Mouse (Mus musculus): ENCODE data around the gene Itga4. TPM values are rescaled to one million over a fixed set of nuclear protein-coding genes. Genes with fewer than 3 reads are reported as not detected.
A peak's percentile ranks its signal among the peaks of the same experiment; 100 is the strongest.

Itga4 gene
- polyA plus RNA-seq, 1 experiment from 2014 or later: 2.3 TPM

- H3K4me1 ChIP-seq (ENCODE audit: control insufficient read depth, insufficient read depth, low read length): no peaks in the 10 kb centered on the region
- 93% methylated on average over 9 of the region's 9 CpGs for WGBS
- no peaks in the 10 kb centered on the region for H3K27me3 ChIP-seq (ENCODE audit: control insufficient read depth, insufficient read depth, low read length)
- ATAC-seq (ENCODE audit: low read depth): no peak
- no peak overlapping the region for H3K9ac ChIP-seq (replicated peaks; ENCODE audit: low read depth, low read length)
- H3K36me3 ChIP-seq (ENCODE audit: control insufficient read depth, insufficient read depth, low read length): no peaks in the 10 kb centered on the region
- H3K27ac ChIP-seq (ENCODE audit: low read depth, low read length): no peak overlapping the region
- no peak overlapping the region for H3K4me2 ChIP-seq (ENCODE audit: low read depth, low read length)
- no peaks in the 10 kb centered on the region for H3K9me3 ChIP-seq (ENCODE audit: control insufficient read depth, low read length)
- H3K4me3 ChIP-seq (ENCODE audit: low read depth, low read length): no peak overlapping the region
Measured at GRCm38 (mm10) chr2:79316182-79316880, 61.1 kb downstream of the Itga4 start.

GRCm38 (mm10) chr2:79328079-79328478 is 72.9 kb downstream of the Itga4 start:
- no peaks in the 10 kb centered on the region for H3K36me3 ChIP-seq (ENCODE audit: control insufficient read depth, insufficient read depth, low read length)
- H3K9ac ChIP-seq (replicated peaks; ENCODE audit: low read depth, low read length): no peak overlapping the region
- no peak overlapping the region for H3K27ac ChIP-seq (ENCODE audit: low read depth, low read length)
- no peaks in the 10 kb centered on the region for H3K27me3 ChIP-seq (ENCODE audit: control insufficient read depth, insufficient read depth, low read length)
- 70% methylated on average over 2 of the region's 2 CpGs for WGBS
- no peaks in the 10 kb centered on the region for H3K9me3 ChIP-seq (ENCODE audit: control insufficient read depth, low read length)
- no peak overlapping the region for H3K4me3 ChIP-seq (ENCODE audit: low read depth, low read length)
- H3K4me2 ChIP-seq (ENCODE audit: low read depth, low read length): no peak overlapping the region
- ATAC-seq (ENCODE audit: low read depth): no peak
- no peaks in the 10 kb centered on the region for H3K4me1 ChIP-seq (ENCODE audit: control insufficient read depth, insufficient read depth, low read length)

- Histone ChIP-seq H3K4me3 (ENCODE audit: low read depth, low read length) (no peak overlapping the region), H3K4me2 (ENCODE audit: low read depth, low read length) (no peak overlapping the region), H3K9me3 (ENCODE audit: control insufficient read depth, low read length) (no peaks in the 10 kb centered on the region), H3K36me3 (ENCODE audit: control insufficient read depth, insufficient read depth, low read length) (no peaks in the 10 kb centered on the region), H3K27me3 (ENCODE audit: control insufficient read depth, insufficient read depth, low read length) (no peaks in the 10 kb centered on the region), H3K4me1 (ENCODE audit: control insufficient read depth, insufficient read depth, low read length) (no peaks in the 10 kb centered on the region), H3K27ac (ENCODE audit: low read depth, low read length) (no peak overlapping the region), H3K9ac (replicated peaks; ENCODE audit: low read depth, low read length) (no peak overlapping the region)
- no peak for ATAC-seq (ENCODE audit: low read depth)
Measured at GRCm38 (mm10) chr2:79334661-79335060, 79.4 kb downstream of the Itga4 start.

DNA sequence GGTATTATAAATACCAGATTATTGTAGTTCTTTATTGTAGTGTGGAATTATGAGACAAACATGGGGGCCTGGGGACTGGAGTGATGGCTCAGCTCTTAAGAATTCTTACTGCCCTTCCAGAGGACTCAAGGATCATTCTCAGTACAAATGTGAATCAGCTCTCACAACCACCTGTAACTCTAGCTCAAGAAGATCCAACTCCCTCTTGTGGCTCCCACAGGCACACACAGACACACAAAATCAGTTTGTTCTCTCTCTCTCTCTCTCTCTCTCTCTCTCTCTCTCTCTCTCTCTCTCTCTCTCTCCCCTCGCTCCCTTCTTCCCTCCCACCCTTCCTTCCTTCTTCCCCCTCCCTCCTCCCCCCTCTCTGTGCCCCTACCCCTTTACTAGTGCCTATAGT is 80.9 kb downstream of the Itga4 start:
- no peak for ATAC-seq (ENCODE audit: low read depth)

GRCm38 (mm10) chr2:79339003-79339402 is 83.8 kb downstream of the Itga4 start:
- ATAC-seq (ENCODE audit: low read depth): no peak
- no peaks in the 10 kb centered on the region for H3K36me3 ChIP-seq (ENCODE audit: control insufficient read depth, insufficient read depth, low read length)
- H3K27me3 ChIP-seq (ENCODE audit: control insufficient read depth, insufficient read depth, low read length): no peaks in the 10 kb centered on the region
- H3K9me3 ChIP-seq (ENCODE audit: control insufficient read depth, low read length): no peaks in the 10 kb centered on the region
- H3K4me1 ChIP-seq (ENCODE audit: control insufficient read depth, insufficient read depth, low read length): no peaks in the 10 kb centered on the region
- no peak overlapping the region for H3K4me2 ChIP-seq (ENCODE audit: low read depth, low read length)
- no peak overlapping the region for H3K9ac ChIP-seq (replicated peaks; ENCODE audit: low read depth, low read length)
- WGBS: 64% methylated on average over 1 of the region's 1 CpGs
- no peak overlapping the region for H3K27ac ChIP-seq (ENCODE audit: low read depth, low read length)
- H3K4me3 ChIP-seq (ENCODE audit: low read depth, low read length): no peak overlapping the region

More for the DNA sequence above, 80.9 kb downstream of the Itga4 start:
- WGBS: 86% methylated on average over 1 of the region's 1 CpGs
- Histone ChIP-seq H3K9me3 (ENCODE audit: control insufficient read depth, low read length) (no peaks in the 10 kb centered on the region), H3K27me3 (ENCODE audit: control insufficient read depth, insufficient read depth, low read length) (no peaks in the 10 kb centered on the region), H3K27ac (ENCODE audit: low read depth, low read length) (no peak overlapping the region), H3K36me3 (ENCODE audit: control insufficient read depth, insufficient read depth, low read length) (no peaks in the 10 kb centered on the region), H3K9ac (replicated peaks; ENCODE audit: low read depth, low read length) (no peak overlapping the region), H3K4me2 (ENCODE audit: low read depth, low read length) (no peak overlapping the region), H3K4me1 (ENCODE audit: control insufficient read depth, insufficient read depth, low read length) (no peaks in the 10 kb centered on the region), H3K4me3 (ENCODE audit: low read depth, low read length) (no peak overlapping the region)

DNA sequence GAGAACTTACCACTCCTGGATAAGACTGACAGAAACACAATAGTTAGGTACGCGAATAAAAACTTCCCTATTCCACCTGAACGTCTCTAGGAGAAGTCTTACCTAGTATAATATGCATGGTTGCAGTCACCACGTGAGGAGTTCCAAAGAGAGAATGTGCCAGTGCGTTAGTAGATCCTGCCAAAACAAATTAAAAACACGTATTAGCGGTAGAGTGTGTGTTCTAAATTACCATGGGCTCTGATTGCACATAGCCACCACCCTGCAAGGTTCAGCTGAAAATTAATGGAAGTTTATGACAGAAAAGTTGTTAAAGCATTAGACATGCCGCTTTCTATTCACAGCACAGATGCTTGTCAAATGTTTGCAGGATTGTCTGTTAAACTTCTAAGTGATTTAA is 87.9 kb downstream of the Itga4 start:
- H3K27me3 ChIP-seq (ENCODE audit: control insufficient read depth, insufficient read depth, low read length): no peaks in the 10 kb centered on the region
- no peaks in the 10 kb centered on the region for H3K36me3 ChIP-seq (ENCODE audit: control insufficient read depth, insufficient read depth, low read length)
- no peaks in the 10 kb centered on the region for H3K9me3 ChIP-seq (ENCODE audit: control insufficient read depth, low read length)
- no peak overlapping the region for H3K9ac ChIP-seq (replicated peaks; ENCODE audit: low read depth, low read length)
- H3K27ac ChIP-seq (ENCODE audit: low read depth, low read length): no peak overlapping the region
- H3K4me1 ChIP-seq (ENCODE audit: control insufficient read depth, insufficient read depth, low read length): no peaks in the 10 kb centered on the region
- no peak overlapping the region for H3K4me3 ChIP-seq (ENCODE audit: low read depth, low read length)
- no peak overlapping the region for H3K4me2 ChIP-seq (ENCODE audit: low read depth, low read length)
- ATAC-seq (ENCODE audit: low read depth): no peak
- WGBS: 86% methylated on average over 8 of the region's 8 CpGs

DNA sequence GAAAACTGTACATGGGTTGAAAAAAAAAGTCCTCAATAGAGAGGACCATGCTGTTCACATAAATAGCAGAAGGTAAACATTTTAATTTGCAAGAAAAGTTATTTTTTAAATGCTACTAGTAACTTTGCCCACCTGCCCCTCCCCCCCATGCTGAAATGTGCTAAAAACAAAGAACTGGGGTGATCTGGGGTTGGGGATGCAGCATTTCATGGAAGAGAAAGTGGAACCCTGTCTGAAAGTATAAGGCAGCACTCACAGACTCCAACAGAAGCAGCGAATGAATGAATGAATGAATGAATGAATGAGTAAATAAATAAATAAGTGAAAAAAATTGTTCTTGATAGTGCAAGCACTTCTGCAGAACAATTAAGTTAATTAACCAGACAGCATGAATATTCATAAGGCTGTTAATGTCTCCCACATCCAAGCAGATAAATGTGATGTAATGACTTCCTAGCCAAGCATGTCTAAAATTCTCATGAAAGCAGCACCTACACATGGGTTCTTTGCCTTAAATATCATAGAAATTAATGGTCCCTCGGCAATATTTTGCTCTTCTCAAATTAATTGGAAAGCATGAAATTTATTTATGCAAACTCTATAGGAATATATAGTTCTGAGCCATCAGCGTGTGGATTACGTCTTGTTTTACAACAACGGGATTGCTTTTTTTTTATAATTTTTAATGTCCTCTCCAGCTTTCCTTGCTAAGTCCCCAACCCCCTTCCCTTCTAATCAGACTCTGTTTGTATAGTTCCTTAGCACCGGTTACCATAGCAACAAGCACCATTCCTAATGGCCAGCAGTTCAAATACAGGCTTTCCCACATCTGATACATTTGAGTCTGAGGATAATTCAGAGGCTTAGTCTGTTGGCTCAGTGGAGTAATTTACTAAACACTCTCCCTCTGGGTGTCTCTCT is 96.2 kb downstream of the Itga4 start:
- WGBS: 46% methylated on average over 6 of the region's 6 CpGs
- H3K27ac ChIP-seq (ENCODE audit: low read depth, low read length): no peak overlapping the region

GRCm38 (mm10) chr2:79352100-79352802 is 97.0 kb downstream of the Itga4 start:
- 0 out of 2 replicates have a peak, but pooled peaks have one; percentile 10 for ATAC-seq (ENCODE audit: low read depth)
- Histone ChIP-seq H3K27ac (ENCODE audit: low read depth, low read length) (no peak overlapping the region), H3K36me3 (ENCODE audit: control insufficient read depth, insufficient read depth, low read length) (no peaks in the 10 kb centered on the region)

More for the DNA sequence above, 96.2 kb downstream of the Itga4 start:
- Histone ChIP-seq H3K9ac (replicated peaks; ENCODE audit: low read depth, low read length) (no peak overlapping the region), H3K27me3 (ENCODE audit: control insufficient read depth, insufficient read depth, low read length) (no peaks in the 10 kb centered on the region), H3K4me2 (ENCODE audit: low read depth, low read length) (no peak overlapping the region), H3K36me3 (ENCODE audit: control insufficient read depth, insufficient read depth, low read length) (no peaks in the 10 kb centered on the region), H3K4me3 (ENCODE audit: low read depth, low read length) (no peak overlapping the region), H3K9me3 (ENCODE audit: control insufficient read depth, low read length) (no peaks in the 10 kb centered on the region), H3K4me1 (ENCODE audit: control insufficient read depth, insufficient read depth, low read length) (0 out of 2 replicates have a peak, but pooled peaks cover 4% of the 10 kb centered on the region)
- ATAC-seq (ENCODE audit: low read depth): peak; percentile 92

More at GRCm38 (mm10) chr2:79352100-79352802, 97.0 kb downstream of the Itga4 start:
- H3K4me2 ChIP-seq (ENCODE audit: low read depth, low read length): no peak overlapping the region
- no peaks in the 10 kb centered on the region for H3K9me3 ChIP-seq (ENCODE audit: control insufficient read depth, low read length)
- WGBS: 71% methylated on average over 4 of the region's 4 CpGs
- H3K4me3 ChIP-seq (ENCODE audit: low read depth, low read length): no peak overlapping the region
- H3K4me1 ChIP-seq (ENCODE audit: control insufficient read depth, insufficient read depth, low read length): 0 out of 2 replicates have a peak, but pooled peaks cover 4% of the 10 kb centered on the region
- H3K9ac ChIP-seq (replicated peaks; ENCODE audit: low read depth, low read length): no peak overlapping the region
- no peaks in the 10 kb centered on the region for H3K27me3 ChIP-seq (ENCODE audit: control insufficient read depth, insufficient read depth, low read length)
